Mouse (Mus musculus) thymus, postnatal 25 days (tissue): ENCODE measurements around the gene Npr1.

Source experiments
- DNase-seq: peaks from one replicate; pipeline ENCODE4 v3.0.0; 2022

Gene Npr1

GRCm38 (mm10) chr3:90465686-90466310 is at the start of gene Npr1:
Npr1 (minus strand) TSS chr3:90465866.
- no peak for DNase-seq

GRCm38 (mm10) chr3:90515242-90515641 is 49.6 kb upstream of the Npr1 start:
- no peak for DNase-seq

- peak; percentile 68 for DNase-seq
Observed at GRCm38 (mm10) chr3:90514691-90515090, 49.0 kb upstream of the Npr1 start.

- peak; percentile 34 for DNase-seq
Observed at GRCm38 (mm10) chr3:90513796-90514590, 48.3 kb upstream of the Npr1 start, which contains the start of the genes S100a1 and S100a13. S100a1 (minus strand) TSS chr3:90514392. S100a13 (plus strand) TSS chr3:90514435.

- no peak for DNase-seq
Observed at GRCm38 (mm10) chr3:90512948-90513642, 47.4 kb upstream of the Npr1 start.

- DNase-seq: no peak
Observed at GRCm38 (mm10) chr3:90512276-90512675, 46.6 kb upstream of the Npr1 start.

- DNase-seq: no peak
Observed at GRCm38 (mm10) chr3:90509747-90510123, 44.1 kb upstream of the Npr1 start.

- DNase-seq: peak; percentile 99
Observed at GRCm38 (mm10) chr3:90508950-90509746, 43.5 kb upstream of the Npr1 start, which contains the start of gene Chtop. Chtop (minus strand) TSS chr3:90509498.

- DNase-seq: no peak
Observed at GRCm38 (mm10) chr3:90508287-90508949, 42.8 kb upstream of the Npr1 start.

GRCm38 (mm10) chr3:90506362-90506761 is 40.7 kb upstream of the Npr1 start:
- no peak for DNase-seq

GRCm38 (mm10) chr3:90505216-90505615 is 39.5 kb upstream of the Npr1 start:
- no peak for DNase-seq

GRCm38 (mm10) chr3:90503444-90503843 is 37.8 kb upstream of the Npr1 start:
- DNase-seq: no peak

GRCm38 (mm10) chr3:90497597-90497996 is 31.9 kb upstream of the Npr1 start:
- DNase-seq: no peak

GRCm38 (mm10) chr3:90495850-90496525 is 30.3 kb upstream of the Npr1 start:
- no peak for DNase-seq

GRCm38 (mm10) chr3:90493831-90494540 is 28.3 kb upstream of the Npr1 start:
- DNase-seq: no peak

- DNase-seq: peak; percentile 58
Observed at GRCm38 (mm10) chr3:90491350-90491749, 25.7 kb upstream of the Npr1 start.

- peak; percentile 96 for DNase-seq
Observed at GRCm38 (mm10) chr3:90490696-90491256, 25.1 kb upstream of the Npr1 start, which contains the start of gene Snapin. Snapin (minus strand) TSS chr3:90491033.

GRCm38 (mm10) chr3:90488576-90488975 is 22.9 kb upstream of the Npr1 start:
- no peak for DNase-seq

- no peak for DNase-seq
Observed at GRCm38 (mm10) chr3:90486998-90487397, 21.3 kb upstream of the Npr1 start.

GRCm38 (mm10) chr3:90475831-90476611 is 10.4 kb upstream of the Npr1 start, which contains the start of gene Ilf2:
Ilf2 (plus strand) TSS chr3:90476126.
- DNase-seq: peak; percentile 94
